Mouse (Mus musculus) liver, adult 2 months (tissue): ENCODE measurements around the gene Ip6k2.

ENCODE experiments used
- CTCF ChIP-seq: fragments of 200-500 bp; IDR thresholded peaks from 2 replicates; pipeline ENCODE4 v1.5.1; 2011; ENCODE audit warnings: low read depth, low read length, control low read depth
- POLR2A ChIP-seq: fragments of 200-500 bp; IDR thresholded peaks from 2 replicates; pipeline ENCODE4 v1.6.1; 2011; ENCODE audit warnings: low read length, control low read depth; ENCODE audit not compliant: insufficient read depth; ENCODE audit errors: extremely low read depth

GRCm38 (mm10) chr9:108826700-108827340 lies 43.2 kb downstream of the Ip6k2 start:
- TF ChIP-seq POLR2A (no peak), CTCF (peak; percentile 50)
